16 mouse cellular contexts compared by ENCODE assay signal in the genomic region with DNA sequence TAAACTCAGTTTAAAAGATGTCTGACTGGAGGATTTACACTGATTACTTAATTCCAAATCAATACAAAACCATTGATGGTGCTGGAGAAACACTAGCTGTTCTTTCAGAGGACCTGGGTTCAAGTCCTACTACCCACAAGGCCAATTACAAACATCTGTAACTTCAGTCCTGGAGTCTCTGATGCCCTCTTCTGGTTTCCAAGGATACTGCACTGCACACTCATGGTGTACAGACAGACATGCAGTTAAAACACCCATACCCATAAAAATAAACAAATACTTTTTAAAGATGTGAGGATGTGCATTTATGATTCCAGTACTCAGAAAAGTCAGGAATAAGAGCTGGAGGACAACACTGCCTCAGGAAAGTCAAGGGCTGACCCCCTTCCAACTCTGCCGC. TPM values are rescaled to one million over a fixed set of nuclear protein-coding genes. Genes with fewer than 3 reads are reported as not detected.
DNase-seq lines count a peak whose midpoint lies in the region; ATAC-seq and TF ChIP-seq lines count a peak whose summit lies in the region.
"Had no signal": no experiment of that assay in that cellular context is flagged by ENCODE, and none has a peak within 500 bp of the region (broad histone marks: within the 10 kb centered on the region; RNA-seq: fewer than 3 reads in every experiment).

No protein-coding gene starts in this region.

- H3K27ac ChIP-seq in hindbrain, postnatal 0 days, result no peak overlapping the region
- H3K27ac ChIP-seq in hindbrain, embryonic 14.5 days, result no peak overlapping the region
- H3K27ac ChIP-seq in spleen, adult 2 months (ENCODE audit: insufficient read depth, low read length), result no peak overlapping the region

- H3K4me1 ChIP-seq in hindbrain, postnatal 0 days (ENCODE audit: insufficient read depth, low read length), result no peaks in the 10 kb centered on the region
- H3K4me1 ChIP-seq in hindbrain, embryonic 14.5 days (replicated peaks; ENCODE audit: control insufficient read depth, insufficient read depth, low read length), result no peaks in the 10 kb centered on the region
- H3K4me1 ChIP-seq in spleen, adult 2 months (ENCODE audit: control insufficient read depth, insufficient read depth, insufficient read length), result no peaks in the 10 kb centered on the region

- H3K4me2 ChIP-seq in hindbrain, postnatal 0 days (ENCODE audit: low read depth, low read length), result no peak overlapping the region
- H3K4me2 ChIP-seq in hindbrain, embryonic 14.5 days (replicated peaks), result no peak overlapping the region
- H3K4me2 ChIP-seq: liver, embryonic 13.5 days; midbrain, embryonic 11.5 days had no signal

- TF ChIP-seq CTCF in hindbrain, postnatal 0 days (IDR thresholded peaks at IDR 0.05; ENCODE audit: low read depth), result peak; percentile 37; the same call in 1 of the 2 replicates
- TF ChIP-seq CTCF in spleen, adult 2 months (IDR thresholded peaks at IDR 0.05; ENCODE audit: extremely low read depth, insufficient read depth, insufficient read length, insufficient replicate concordance), result peak; percentile 7; the same call in 1 of the 2 replicates

- ATAC-seq in hindbrain, postnatal 0 days, result no peak
- ATAC-seq in hindbrain, embryonic 14.5 days (ENCODE audit: low FRiP score), result no peak

- no peak for TF ChIP-seq POLR2A in spleen, adult 2 months (IDR thresholded peaks at IDR 0.05; ENCODE audit: low read depth, low read length)

- H3K27me3 ChIP-seq in hindbrain, postnatal 0 days (ENCODE audit: insufficient read depth, low read length), result no peaks in the 10 kb centered on the region
- H3K27me3 ChIP-seq in hindbrain, embryonic 14.5 days (ENCODE audit: control insufficient read depth, insufficient read depth, low read length), result no peaks in the 10 kb centered on the region
- no peaks in the 10 kb centered on the region for H3K27me3 ChIP-seq in spleen, adult 2 months (ENCODE audit: control insufficient read depth, insufficient read depth, low read length)
- H3K27me3 ChIP-seq in splenic B cell, adult 2 months (ENCODE audit: control insufficient read depth, insufficient read depth, low read length, poor library complexity, severe bottlenecking), result no peaks in the 10 kb centered on the region
- H3K27me3 ChIP-seq: liver, embryonic 13.5 days had no signal

- WGBS in hindbrain, postnatal 0 days, result 92% methylated on average over 1 of the region's 1 CpGs
- WGBS in hindbrain, embryonic 14.5 days, result 93% methylated on average over 1 of the region's 1 CpGs
- 92% methylated on average over 1 of the region's 1 CpGs for WGBS in spleen, adult 2 months

- H3K9me3 ChIP-seq in hindbrain, postnatal 0 days (ENCODE audit: low read length), result no peaks in the 10 kb centered on the region
- H3K9me3 ChIP-seq in hindbrain, embryonic 14.5 days (ENCODE audit: control insufficient read depth, low read length), result no peaks in the 10 kb centered on the region
- H3K9me3 ChIP-seq: liver, embryonic 13.5 days had no signal

- no peak for DNase-seq in hindbrain, postnatal 0 days (ENCODE audit: low spot score)
- DNase-seq in hindbrain, embryonic 14.5 days (ENCODE audit: low spot score), result no peak
- no peak for DNase-seq in spleen, adult 2 months (ENCODE audit: low read depth in 1 of 2, low spot score in 2 of 2)
- no peak for DNase-seq in spleen, postnatal 4 days (ENCODE audit: low spot score in 2 of 2)
- peak; percentile 40 for DNase-seq in ZHBTc4 (ENCODE audit: low read depth, low spot score)
- peak; percentile 45 for DNase-seq in splenic B cell, adult 2 months (ENCODE audit: low read depth, low spot score)
- DNase-seq in layer of hippocampus, postnatal 10 days (ENCODE audit: low spot score in 2 of 2), result no peak
- no peak for DNase-seq in yolk sac, embryonic 10.5 days (ENCODE audit: low spot score)
- DNase-seq: adrenal gland, postnatal 10 days; cerebellum, adult 11 months; embryo, embryonic 11 days; heart, postnatal 14 days; kidney, adult 8-10 months; layer of hippocampus, postnatal 36 days; liver, embryonic 13.5 days had no signal

- H3K36me3 ChIP-seq in hindbrain, postnatal 0 days (ENCODE audit: insufficient read depth, low read length), result no peaks in the 10 kb centered on the region
- H3K36me3 ChIP-seq in hindbrain, embryonic 14.5 days (replicated peaks; ENCODE audit: control insufficient read depth, insufficient read depth), result no peaks in the 10 kb centered on the region
- H3K36me3 ChIP-seq in spleen, adult 2 months (ENCODE audit: control insufficient read depth, insufficient read depth, low read length), result no peaks in the 10 kb centered on the region
- no peaks in the 10 kb centered on the region for H3K36me3 ChIP-seq in splenic B cell, adult 2 months (ENCODE audit: control insufficient read depth, insufficient read depth, low read length, poor library complexity, severe bottlenecking)
- H3K36me3 ChIP-seq: liver, embryonic 13.5 days had no signal

- H3K9ac ChIP-seq in hindbrain, postnatal 0 days (replicated peaks; ENCODE audit: low read length), result no peak overlapping the region
- H3K9ac ChIP-seq in hindbrain, embryonic 14.5 days, result no peak overlapping the region

- no peak overlapping the region for H3K4me3 ChIP-seq in hindbrain, postnatal 0 days (ENCODE audit: low read length)
- H3K4me3 ChIP-seq in hindbrain, embryonic 14.5 days (replicated peaks; ENCODE audit: low read length), result no peak overlapping the region
- no peak overlapping the region for H3K4me3 ChIP-seq in spleen, adult 2 months (ENCODE audit: extremely low read depth, insufficient read depth, insufficient read length)
- H3K4me3 ChIP-seq: liver, embryonic 13.5 days had no signal

RNA-seq across cellular contexts. Expression of a gene that starts 6.7 kb away (rescaled TPM):
- 85.8 and 94.7 TPM in 2 replicates for total RNA-seq in hindbrain, postnatal 0 days (2014; rRNA removed)
- polyA plus RNA-seq in hindbrain, postnatal 0 days (2015; fragmentation: Nextera tagmentation; extraction: Ambion mirVana), result 40.1 and 41.1 TPM in 2 replicates
- 33.4 and 43.7 TPM in 2 replicates for polyA plus RNA-seq in hindbrain, embryonic 14.5 days (2014; fragmentation: Nextera tagmentation; extraction: Ambion mirVana)
- polyA plus RNA-seq in spleen, adult 2 months (2012; rRNA removed), result 35.0 and 107 TPM in 2 replicates
- 10 to 100 TPM; 38.8 to 43.2 TPM for total RNA-seq in layer of hippocampus, postnatal 10 days (2021)

Comparison
In these comparisons a context has a peak if more than half of its experiments do, and no peak if none do; other contexts are left out.
1. DNase-seq: peak in ZHBTc4 (single experiment) and splenic B cell, adult 2 months (single experiment); none in hindbrain, postnatal 0 days (single experiment), hindbrain, embryonic 14.5 days (single experiment), spleen, adult 2 months (0 of 2), spleen, postnatal 4 days (0 of 2), layer of hippocampus, postnatal 10 days (0 of 2) and yolk sac, embryonic 10.5 days (single experiment).